Mouse (Mus musculus): ENCODE measurements around the gene Olfr816. TPM values are rescaled to one million over a fixed set of nuclear protein-coding genes. Genes with fewer than 3 reads are reported as not detected.

The Olfr816 gene
- polyA plus RNA-seq (2015; fragmentation: Nextera tagmentation; extraction: Ambion mirVana): not detected in 2 replicates

GRCm38 (mm10) chr10:129915497-129915896 is at the start of gene Olfr816:
Olfr816 (minus strand) TSS chr10:129915597.

DNA sequence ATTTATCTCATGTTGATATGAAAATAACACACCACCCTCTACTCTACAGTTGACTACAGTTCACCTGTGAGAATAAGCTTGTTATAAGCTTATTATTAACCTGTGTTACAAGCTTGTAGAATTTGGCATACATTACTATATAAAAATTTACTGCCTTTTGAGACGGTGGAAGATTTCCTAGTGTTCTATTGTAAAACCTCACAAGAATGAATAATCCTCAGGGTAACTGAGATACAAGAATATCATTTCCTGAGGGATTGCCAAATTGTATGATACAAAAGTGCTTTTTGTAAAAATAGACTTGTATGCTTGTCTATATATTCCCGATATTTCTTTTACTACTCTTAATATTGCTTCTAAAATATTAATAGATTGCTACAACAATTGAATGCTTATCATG is 33.6 kb upstream of the Olfr816 start, which contains the start of gene Olfr818:
Olfr818 (minus strand) TSS at position 101 of the 400 bp plus-strand sequence.

DNA sequence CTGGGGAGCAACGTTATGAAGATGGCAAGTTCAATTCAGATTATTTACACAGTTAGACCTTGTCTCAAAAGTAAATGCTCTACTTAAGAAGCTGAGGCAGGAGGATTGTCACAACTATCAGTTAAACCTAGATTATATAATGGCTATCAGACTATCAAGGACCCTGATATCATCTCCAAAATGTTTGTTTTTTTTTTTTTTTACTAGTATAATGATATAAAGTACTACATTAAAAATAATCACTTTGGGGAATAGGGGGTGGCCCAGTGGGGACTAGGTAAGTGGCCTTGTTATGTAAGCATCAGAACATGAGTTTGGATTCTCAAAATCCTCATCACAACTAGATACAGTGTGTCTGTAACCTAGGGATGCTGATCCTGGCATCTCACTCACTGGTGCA is 9.6 kb downstream of the Olfr816 start, which contains the start of gene Olfr815:
Olfr815 (minus strand) TSS at position 101 of the 400 bp plus-strand sequence.

GRCm38 (mm10) chr10:129879751-129880150 is 35.6 kb downstream of the Olfr816 start, which contains the start of gene Olfr814:
Olfr814 (minus strand) TSS chr10:129879851.

Other genes starting within 250 kb of the Olfr816 start
- not detected in 2 replicates for gene Olfr801, start 241.7 kb downstream of the Olfr816 start, polyA plus RNA-seq (2015; fragmentation: Nextera tagmentation; extraction: Ambion mirVana)
- gene Olfr802, start 227.4 kb downstream of the Olfr816 start, polyA plus RNA-seq (2015; fragmentation: Nextera tagmentation; extraction: Ambion mirVana): not detected in 2 replicates
- not detected in 2 replicates for gene Olfr803, start 221.3 kb downstream of the Olfr816 start, polyA plus RNA-seq (2015; fragmentation: Nextera tagmentation; extraction: Ambion mirVana)
- gene Olfr804, start 212.4 kb downstream of the Olfr816 start, polyA plus RNA-seq (2015; fragmentation: Nextera tagmentation; extraction: Ambion mirVana): not detected in 2 replicates
- gene Olfr805, start 186.2 kb downstream of the Olfr816 start, polyA plus RNA-seq (2015; fragmentation: Nextera tagmentation; extraction: Ambion mirVana): not detected in 2 replicates
- gene Olfr806, start 173.7 kb downstream of the Olfr816 start, polyA plus RNA-seq (2015; fragmentation: Nextera tagmentation; extraction: Ambion mirVana): not detected in 2 replicates
- not detected in 2 replicates for gene Olfr807, start 157.8 kb downstream of the Olfr816 start, polyA plus RNA-seq (2015; fragmentation: Nextera tagmentation; extraction: Ambion mirVana)
- not detected in 2 replicates for gene Olfr808, start 150.1 kb downstream of the Olfr816 start, polyA plus RNA-seq (2015; fragmentation: Nextera tagmentation; extraction: Ambion mirVana)
- gene Olfr809, start 141.0 kb downstream of the Olfr816 start, polyA plus RNA-seq (2015; fragmentation: Nextera tagmentation; extraction: Ambion mirVana): not detected in 2 replicates
- not detected in 2 replicates for gene Olfr810, start 120.7 kb downstream of the Olfr816 start, polyA plus RNA-seq (2015; fragmentation: Nextera tagmentation; extraction: Ambion mirVana)
- gene Olfr811, start 111.2 kb downstream of the Olfr816 start, polyA plus RNA-seq (2015; fragmentation: Nextera tagmentation; extraction: Ambion mirVana): not detected in 2 replicates
- gene Olfr812, start 69.5 kb downstream of the Olfr816 start, polyA plus RNA-seq (2015; fragmentation: Nextera tagmentation; extraction: Ambion mirVana): not detected in 2 replicates
- gene Olfr813, start 60.2 kb downstream of the Olfr816 start, polyA plus RNA-seq (2015; fragmentation: Nextera tagmentation; extraction: Ambion mirVana): not detected in 2 replicates
- gene Olfr814, start 35.7 kb downstream of the Olfr816 start, polyA plus RNA-seq (2015; fragmentation: Nextera tagmentation; extraction: Ambion mirVana): not detected in 2 replicates
- not detected in 2 replicates for gene Olfr815, start 9.7 kb downstream of the Olfr816 start, polyA plus RNA-seq (2015; fragmentation: Nextera tagmentation; extraction: Ambion mirVana)
- not detected in 2 replicates for gene Olfr818, start 33.5 kb upstream of the Olfr816 start, polyA plus RNA-seq (2015; fragmentation: Nextera tagmentation; extraction: Ambion mirVana)
- gene Olfr819, start 51.7 kb upstream of the Olfr816 start, polyA plus RNA-seq (2015; fragmentation: Nextera tagmentation; extraction: Ambion mirVana): not detected in 2 replicates
- not detected in 2 replicates for gene Olfr247, start 60.5 kb upstream of the Olfr816 start, polyA plus RNA-seq (2015; fragmentation: Nextera tagmentation; extraction: Ambion mirVana)
- gene Gm10310, start 69.5 kb upstream of the Olfr816 start, polyA plus RNA-seq (2015; fragmentation: Nextera tagmentation; extraction: Ambion mirVana): not detected in 2 replicates
- not detected in 2 replicates for gene Olfr820, start 97.0 kb upstream of the Olfr816 start, polyA plus RNA-seq (2015; fragmentation: Nextera tagmentation; extraction: Ambion mirVana)
- not detected in 2 replicates for gene Olfr821, start 114.8 kb upstream of the Olfr816 start, polyA plus RNA-seq (2015; fragmentation: Nextera tagmentation; extraction: Ambion mirVana)
- gene Olfr822, start 155.6 kb upstream of the Olfr816 start, polyA plus RNA-seq (2015; fragmentation: Nextera tagmentation; extraction: Ambion mirVana): not detected in 2 replicates
- gene Olfr823, start 199.8 kb upstream of the Olfr816 start, polyA plus RNA-seq (2015; fragmentation: Nextera tagmentation; extraction: Ambion mirVana): not detected in 2 replicates
- gene Olfr824, start 214.4 kb upstream of the Olfr816 start, polyA plus RNA-seq (2015; fragmentation: Nextera tagmentation; extraction: Ambion mirVana): not detected in 2 replicates

All from urinary bladder, postnatal 0 days (tissue).